Mouse (Mus musculus) bone marrow macrophage, adult 2 months (primary cell): Measurements from ENCODE around the gene 2310007B03Rik.

ENCODE experiments used
- CTCF ChIP-seq: IDR thresholded peaks from 2 replicates; pipeline ENCODE4 v1.5.1; 2012; ENCODE audit warnings: low read depth, mild to moderate bottlenecking, low read length, moderate library complexity
- POLR2A ChIP-seq: IDR thresholded peaks from 2 replicates; pipeline ENCODE4 v1.6.1; 2012; ENCODE audit warnings: mild to moderate bottlenecking, low read depth, low read length, borderline replicate concordance

DNA sequence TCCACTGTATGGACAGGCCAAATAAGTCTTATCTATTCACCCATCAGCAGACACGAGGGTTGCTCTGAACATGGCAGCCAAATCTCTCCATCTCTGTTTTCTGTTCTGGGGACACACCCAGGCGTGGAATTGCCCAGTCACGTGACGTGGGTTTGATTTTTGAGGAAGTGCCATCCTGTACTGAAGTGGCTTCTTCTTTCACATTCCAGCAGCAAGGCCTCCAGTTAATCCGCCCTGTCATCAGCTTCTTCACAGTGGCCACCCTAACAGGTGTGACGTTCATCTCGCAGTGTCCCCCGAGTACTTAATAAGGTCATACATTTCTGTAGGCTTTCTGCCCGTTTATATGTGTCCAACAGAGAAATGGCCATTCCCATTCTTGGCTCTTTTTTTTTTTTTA, 4.7 kb upstream of the 2310007B03Rik start:
- TF ChIP-seq POLR2A: no peak
- no peak for TF ChIP-seq CTCF
